Mouse (Mus musculus): ENCODE measurements around the gene Gm28168. TPM values are rescaled to one million over a fixed set of nuclear protein-coding genes. Genes with fewer than 3 reads are reported as not detected.
"Not testable (repeated sequence)": the region's sequence is repeated elsewhere in the genome, so short reads cannot be mapped to it uniquely, and the experiment has no call there.

Gene Gm28168
- not detected in 2 replicates for polyA plus RNA-seq (2016; fragmentation: Nextera tagmentation; extraction: Ambion mirVana)

DNA sequence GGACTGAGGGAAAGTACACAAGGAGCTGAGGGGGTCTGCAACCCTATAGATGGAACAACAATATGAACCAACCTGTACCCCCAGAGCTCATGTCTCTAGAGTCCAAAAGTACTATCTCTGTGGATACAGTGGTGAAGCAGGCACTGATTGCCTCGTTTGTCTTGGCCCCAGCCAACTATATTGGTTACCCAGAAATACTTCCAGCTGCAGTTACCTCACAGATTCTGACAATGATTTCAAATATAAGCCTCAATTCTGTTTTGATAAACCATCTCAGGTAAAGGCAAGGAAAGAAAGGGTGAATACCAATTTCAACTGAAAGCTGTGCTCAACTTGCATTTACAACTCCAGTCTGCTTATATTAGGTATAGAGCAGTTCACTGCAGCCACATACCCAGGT, at the start of gene Gm28168:
Gene Gm28168 (plus strand): TSS at position 301 of the 400 bp plus-strand sequence.
- not testable (repeated sequence) for H3K4me3 ChIP-seq; ATAC-seq (ENCODE audit: insufficient number of reproducible peaks, low FRiP score); H3K4me2 ChIP-seq; H3K9ac ChIP-seq; H3K27ac ChIP-seq (ENCODE audit: poor library complexity, severe bottlenecking); H3K9me3 ChIP-seq (replicated peaks); H3K27me3 ChIP-seq (replicated peaks); H3K36me3 ChIP-seq; H3K4me1 ChIP-seq (replicated peaks)
- WGBS = 38% methylated on average over 1 of the region's 1 CpGs

GRCm38 (mm10) chr1:117965639-117966038, 37.8 kb downstream of the Gm28168 start, which contains the start of gene Gm7145:
Gm7145 (plus strand) TSS chr1:117965939.
- Histone ChIP-seq H3K27me3 (replicated peaks) (no peaks in the 10 kb centered on the region), H3K4me3 (no peak within 1 kb of the TSS), H3K4me1 (replicated peaks) (no peaks in the 10 kb centered on the region), H3K9ac (no peak within 1 kb of the TSS), H3K9me3 (replicated peaks) (peaks cover 11% of the 10 kb centered on the region; the same call in 1 of the 2 replicates), H3K4me2 (no peak within 1 kb of the TSS), H3K36me3 (no peaks in the 10 kb centered on the region), H3K27ac (ENCODE audit: poor library complexity, severe bottlenecking) (no peak within 1 kb of the TSS)
- no peak for ATAC-seq (ENCODE audit: insufficient number of reproducible peaks, low FRiP score)
- WGBS = 68% methylated on average over 4 of the region's 4 CpGs

Other genes starting within 250 kb of the Gm28168 start
- not detected in 2 replicates for gene Gm28363, start 230.9 kb upstream of the Gm28168 start, polyA plus RNA-seq (2016; fragmentation: Nextera tagmentation; extraction: Ambion mirVana)
- gene B020011L13Rik, start 146.9 kb upstream of the Gm28168 start, polyA plus RNA-seq (2016; fragmentation: Nextera tagmentation; extraction: Ambion mirVana) = not detected in 2 replicates
- gene Gm28360, start 97.9 kb upstream of the Gm28168 start, polyA plus RNA-seq (2016; fragmentation: Nextera tagmentation; extraction: Ambion mirVana) = not detected in 2 replicates
- gene Gm7145, start 37.9 kb downstream of the Gm28168 start, polyA plus RNA-seq (2016; fragmentation: Nextera tagmentation; extraction: Ambion mirVana) = not detected in 2 replicates
- 0.10 TPM in 1 of 2 replicates, not detected in the other for gene Gm29106, start 248.5 kb downstream of the Gm28168 start, polyA plus RNA-seq (2016; fragmentation: Nextera tagmentation; extraction: Ambion mirVana)

All from heart, embryonic 12.5 days (tissue).